Comparison of ENCODE assay signal across 9 mouse cellular contexts in genomic region chr5:124186981-124187507, GRCm38 (mm10).
DNase-seq lines count a peak whose midpoint lies in the region; ATAC-seq and TF ChIP-seq lines count a peak whose summit lies in the region.
"Had no signal": no experiment of that assay in that cellular context is flagged by ENCODE, and none has a peak within 500 bp of the region (broad histone marks: within the 10 kb centered on the region; RNA-seq: fewer than 3 reads in every experiment).

No protein-coding gene starts in this region.

- no peak for DNase-seq in lung, embryonic 14.5 days
- DNase-seq in lung, adult 2 months, result no peak
- DNase-seq in embryonic facial prominence, embryonic 14.5 days (ENCODE audit: low spot score), result peak; percentile 75
- peak; percentile 89 for DNase-seq in hindbrain, postnatal 0 days (ENCODE audit: low spot score)
- no peak for DNase-seq in urinary bladder, adult 18-20 months (ENCODE audit: low spot score in 2 of 2)
- DNase-seq in adrenal gland, adult (ENCODE audit: inconsistent age in 2 of 2, low spot score in 1 of 2), result no peak

- H3K4me1 ChIP-seq in lung, embryonic 14.5 days (ENCODE audit: insufficient read depth), result peaks cover 18% of the 10 kb centered on the region
- peaks cover 28% of the 10 kb centered on the region for H3K4me1 ChIP-seq in lung, adult 2 months (ENCODE audit: control insufficient read depth, insufficient read depth, low read length)
- peaks cover 36% of the 10 kb centered on the region for H3K4me1 ChIP-seq in embryonic facial prominence, embryonic 14.5 days (ENCODE audit: control insufficient read depth, insufficient read depth, low read length)
- peaks cover 49% of the 10 kb centered on the region for H3K4me1 ChIP-seq in hindbrain, postnatal 0 days (ENCODE audit: insufficient read depth, low read length)
- H3K4me1 ChIP-seq in limb, embryonic 15.5 days, result peaks cover 63% of the 10 kb centered on the region
- H3K4me1 ChIP-seq in stomach, embryonic 14.5 days (ENCODE audit: control insufficient read depth, insufficient read depth, low read length), result peaks cover 10% of the 10 kb centered on the region

- no peak for TF ChIP-seq CTCF in lung, embryonic 14.5 days (IDR thresholded peaks at IDR 0.05; ENCODE audit: low read depth)
- TF ChIP-seq CTCF in lung, adult 2 months (IDR thresholded peaks at IDR 0.05; ENCODE audit: insufficient read depth, low read length), result no peak
- TF ChIP-seq CTCF in hindbrain, postnatal 0 days (IDR thresholded peaks at IDR 0.05; ENCODE audit: low read depth), result 0 out of 2 replicates have a peak, but pooled peaks have one; percentile 4

- peak overlapping the region; percentile 31; the same call in 1 of the 2 replicates for H3K9ac ChIP-seq in lung, embryonic 14.5 days
- peak overlapping the region; percentile 46 for H3K9ac ChIP-seq in embryonic facial prominence, embryonic 14.5 days (ENCODE audit: low read depth, low read length)
- H3K9ac ChIP-seq in hindbrain, postnatal 0 days (replicated peaks; ENCODE audit: low read length), result peak overlapping the region; percentile 39
- no peak overlapping the region for H3K9ac ChIP-seq in limb, embryonic 15.5 days
- no peak overlapping the region for H3K9ac ChIP-seq in stomach, embryonic 14.5 days (replicated peaks; ENCODE audit: low read depth, low read length)

- peak overlapping the region; percentile 44; the same call in 1 of the 2 replicates for H3K4me2 ChIP-seq in lung, embryonic 14.5 days
- H3K4me2 ChIP-seq in embryonic facial prominence, embryonic 14.5 days (ENCODE audit: low read depth, low read length), result peak overlapping the region; percentile 49
- peak overlapping the region; percentile 59 for H3K4me2 ChIP-seq in hindbrain, postnatal 0 days (ENCODE audit: low read depth, low read length)
- H3K4me2 ChIP-seq in limb, embryonic 15.5 days, result peak overlapping the region; percentile 44
- H3K4me2 ChIP-seq in stomach, embryonic 14.5 days (replicated peaks; ENCODE audit: low read depth, low read length), result peak overlapping the region; percentile 13; the same call in 1 of the 2 replicates

- H3K27ac ChIP-seq in lung, embryonic 14.5 days (ENCODE audit: low read depth), result no peak overlapping the region; the same call in 1 of the 2 replicates
- H3K27ac ChIP-seq in embryonic facial prominence, embryonic 14.5 days (replicated peaks; ENCODE audit: low read depth, low read length), result peak overlapping the region; percentile 29; the same call in 1 of the 2 replicates
- H3K27ac ChIP-seq in hindbrain, postnatal 0 days, result peak overlapping the region; percentile 90
- peak overlapping the region; percentile 63 for H3K27ac ChIP-seq in limb, embryonic 15.5 days
- H3K27ac ChIP-seq in stomach, embryonic 14.5 days (ENCODE audit: low read length), result no peak overlapping the region
- H3K27ac ChIP-seq: macrophage had no signal

- H3K27me3 ChIP-seq in lung, embryonic 14.5 days (ENCODE audit: insufficient read depth, low read length), result no peaks in the 10 kb centered on the region
- no peaks in the 10 kb centered on the region for H3K27me3 ChIP-seq in embryonic facial prominence, embryonic 14.5 days (replicated peaks; ENCODE audit: control insufficient read depth, insufficient read depth, low read length)
- H3K27me3 ChIP-seq in hindbrain, postnatal 0 days (ENCODE audit: insufficient read depth, low read length), result no peaks in the 10 kb centered on the region
- no peaks in the 10 kb centered on the region for H3K27me3 ChIP-seq in limb, embryonic 15.5 days
- H3K27me3 ChIP-seq in stomach, embryonic 14.5 days (ENCODE audit: control insufficient read depth, insufficient read depth, low read length), result no peaks in the 10 kb centered on the region

- peak; percentile 45; the same call in 1 of the 2 replicates for ATAC-seq in lung, embryonic 14.5 days (ENCODE audit: insufficient read depth)
- ATAC-seq in embryonic facial prominence, embryonic 14.5 days (ENCODE audit: low read depth), result peak; percentile 80
- ATAC-seq in hindbrain, postnatal 0 days, result peak; percentile 87
- ATAC-seq in limb, embryonic 15.5 days (ENCODE audit: insufficient number of reproducible peaks, low FRiP score, low TSS enrichment, low read depth), result peak; percentile 57
- ATAC-seq in stomach, embryonic 14.5 days (ENCODE audit: insufficient number of reproducible peaks, insufficient read depth, low FRiP score, low read depth), result no peak

- no peak overlapping the region for H3K4me3 ChIP-seq in lung, embryonic 14.5 days (ENCODE audit: low read depth, low read length)
- H3K4me3 ChIP-seq in lung, adult 2 months (replicated peaks; ENCODE audit: extremely low read depth, low read depth, low read length), result no peak overlapping the region
- H3K4me3 ChIP-seq in embryonic facial prominence, embryonic 14.5 days (ENCODE audit: low read depth, low read length), result peak overlapping the region; percentile 18
- peak overlapping the region; percentile 29 for H3K4me3 ChIP-seq in hindbrain, postnatal 0 days (ENCODE audit: low read length)
- H3K4me3 ChIP-seq in limb, embryonic 15.5 days, result peak overlapping the region; percentile 24
- no peak overlapping the region for H3K4me3 ChIP-seq in stomach, embryonic 14.5 days (ENCODE audit: low read depth, low read length)

- no peak for TF ChIP-seq POLR2A in lung, adult 2 months (IDR thresholded peaks at IDR 0.05; ENCODE audit: borderline replicate concordance, extremely low read depth, low read depth, low read length)

- 22% methylated on average over 22 of the region's 22 CpGs for WGBS in lung, embryonic 14.5 days
- WGBS in lung, adult 2 months, result 28% methylated on average over 21 of the region's 22 CpGs
- WGBS in embryonic facial prominence, embryonic 14.5 days, result 11% methylated on average over 15 of the region's 22 CpGs
- 4% methylated on average over 19 of the region's 22 CpGs for WGBS in hindbrain, postnatal 0 days
- 12% methylated on average over 20 of the region's 22 CpGs for WGBS in limb, embryonic 15.5 days
- 13% methylated on average over 21 of the region's 22 CpGs for WGBS in stomach, embryonic 14.5 days

- H3K36me3 ChIP-seq in lung, embryonic 14.5 days (ENCODE audit: insufficient read depth), result no peaks in the 10 kb centered on the region
- H3K36me3 ChIP-seq in embryonic facial prominence, embryonic 14.5 days (ENCODE audit: control insufficient read depth, insufficient read depth, low read length), result no peaks in the 10 kb centered on the region
- H3K36me3 ChIP-seq in hindbrain, postnatal 0 days (ENCODE audit: insufficient read depth, low read length), result no peaks in the 10 kb centered on the region
- no peaks in the 10 kb centered on the region for H3K36me3 ChIP-seq in limb, embryonic 15.5 days
- no peaks in the 10 kb centered on the region for H3K36me3 ChIP-seq in stomach, embryonic 14.5 days (ENCODE audit: control insufficient read depth, insufficient read depth, low read length)

- H3K9me3 ChIP-seq in lung, embryonic 14.5 days (ENCODE audit: low read depth, low read length), result no peaks in the 10 kb centered on the region
- no peaks in the 10 kb centered on the region for H3K9me3 ChIP-seq in embryonic facial prominence, embryonic 14.5 days (ENCODE audit: control insufficient read depth, low read length)
- no peaks in the 10 kb centered on the region for H3K9me3 ChIP-seq in hindbrain, postnatal 0 days (ENCODE audit: low read length)
- H3K9me3 ChIP-seq in limb, embryonic 15.5 days, result no peaks in the 10 kb centered on the region
- no peaks in the 10 kb centered on the region for H3K9me3 ChIP-seq in stomach, embryonic 14.5 days (ENCODE audit: control insufficient read depth, low read depth, low read length)

Comparison
In these comparisons a context has a peak if more than half of its experiments do, and no peak if none do; other contexts are left out.
1. DNase-seq: peak in embryonic facial prominence, embryonic 14.5 days (single experiment) and hindbrain, postnatal 0 days (single experiment); none in lung, embryonic 14.5 days (single experiment), lung, adult 2 months (single experiment), urinary bladder, adult 18-20 months (0 of 2) and adrenal gland, adult (0 of 2).
2. H3K27ac ChIP-seq: peak in embryonic facial prominence, embryonic 14.5 days (single experiment), hindbrain, postnatal 0 days (single experiment) and limb, embryonic 15.5 days (single experiment); none in lung, embryonic 14.5 days (single experiment) and stomach, embryonic 14.5 days (single experiment).
3. H3K4me3 ChIP-seq: peak in embryonic facial prominence, embryonic 14.5 days (single experiment), hindbrain, postnatal 0 days (single experiment) and limb, embryonic 15.5 days (single experiment); none in lung, embryonic 14.5 days (single experiment), lung, adult 2 months (single experiment) and stomach, embryonic 14.5 days (single experiment).
4. H3K9ac ChIP-seq: peak in lung, embryonic 14.5 days (single experiment), embryonic facial prominence, embryonic 14.5 days (single experiment) and hindbrain, postnatal 0 days (single experiment); none in limb, embryonic 15.5 days (single experiment) and stomach, embryonic 14.5 days (single experiment).
5. Peak in every context shown above with its lines, with median percentiles within 50 percentile points of each other: H3K4me2 ChIP-seq.